Mouse (Mus musculus): Measurements from ENCODE around the gene Olfr384. TPM values are rescaled to one million over a fixed set of nuclear protein-coding genes. Genes with fewer than 3 reads are reported as not detected.
"Not testable (repeated sequence)": the region's sequence is repeated elsewhere in the genome, so short reads cannot be mapped to it uniquely, and the experiment has no call there.

Gene Olfr384
- not detected in 2 replicates for polyA plus RNA-seq (2015; fragmentation: Nextera tagmentation; extraction: Ambion mirVana)

GRCm38 (mm10) chr11:73598294-73598693, at the start of gene Olfr384:
Olfr384 (plus strand) TSS chr11:73598594.
- no peak within 1 kb of the TSS for H3K27ac ChIP-seq (replicated peaks)
- H3K9me3 ChIP-seq: peaks cover 4% of the 10 kb centered on the region; the same call in 1 of the 2 replicates
- no peaks in the 10 kb centered on the region for H3K27me3 ChIP-seq
- H3K4me3 ChIP-seq: no peak within 1 kb of the TSS
- H3K4me2 ChIP-seq: no peak within 1 kb of the TSS
- ATAC-seq (ENCODE audit: low FRiP score, low read depth): no peak
- H3K36me3 ChIP-seq: no peaks in the 10 kb centered on the region
- H3K4me1 ChIP-seq (replicated peaks): no peaks in the 10 kb centered on the region
- H3K9ac ChIP-seq: no peak within 1 kb of the TSS

- H3K27me3 ChIP-seq: no peaks in the 10 kb centered on the region
- no peak overlapping the region for H3K9ac ChIP-seq
- H3K4me2 ChIP-seq: no peak overlapping the region
- no peaks in the 10 kb centered on the region for H3K4me1 ChIP-seq (replicated peaks)
- H3K27ac ChIP-seq (replicated peaks): no peak overlapping the region
- no peak for ATAC-seq (ENCODE audit: low FRiP score, low read depth)
- no peaks in the 10 kb centered on the region for H3K36me3 ChIP-seq
- H3K4me3 ChIP-seq: no peak overlapping the region
- H3K9me3 ChIP-seq: 0 out of 2 replicates have a peak, but pooled peaks cover 3% of the 10 kb centered on the region
Observed at GRCm38 (mm10) chr11:73579871-73580270, 18.5 kb upstream of the Olfr384 start.

DNA sequence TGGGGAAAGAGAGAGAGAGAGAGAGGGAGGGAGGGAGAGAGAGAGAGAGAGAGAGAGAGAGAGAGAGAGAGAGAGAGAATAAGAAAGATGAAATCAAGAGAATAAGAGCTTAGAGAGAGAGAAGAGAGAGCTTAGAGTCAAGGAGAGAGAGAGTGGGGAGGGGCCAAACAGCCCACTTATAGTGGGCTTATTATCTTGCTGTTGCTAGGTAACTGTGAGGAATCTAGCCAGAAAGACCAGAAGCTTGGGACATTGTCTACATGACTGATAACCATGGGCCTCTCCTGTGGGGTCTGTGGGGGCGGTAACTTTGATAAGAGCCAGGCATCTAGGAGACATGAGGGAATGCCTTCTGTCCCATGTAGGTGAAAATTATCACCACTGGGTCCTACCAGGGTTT, 15.2 kb upstream of the Olfr384 start:
- H3K4me2 ChIP-seq; H3K27ac ChIP-seq (replicated peaks); H3K9ac ChIP-seq; H3K9me3 ChIP-seq; H3K27me3 ChIP-seq; ATAC-seq (ENCODE audit: low FRiP score, low read depth); H3K4me1 ChIP-seq (replicated peaks); H3K36me3 ChIP-seq; H3K4me3 ChIP-seq: not testable (repeated sequence)
- WGBS: 67% methylated on average over 1 of the region's 1 CpGs

DNA sequence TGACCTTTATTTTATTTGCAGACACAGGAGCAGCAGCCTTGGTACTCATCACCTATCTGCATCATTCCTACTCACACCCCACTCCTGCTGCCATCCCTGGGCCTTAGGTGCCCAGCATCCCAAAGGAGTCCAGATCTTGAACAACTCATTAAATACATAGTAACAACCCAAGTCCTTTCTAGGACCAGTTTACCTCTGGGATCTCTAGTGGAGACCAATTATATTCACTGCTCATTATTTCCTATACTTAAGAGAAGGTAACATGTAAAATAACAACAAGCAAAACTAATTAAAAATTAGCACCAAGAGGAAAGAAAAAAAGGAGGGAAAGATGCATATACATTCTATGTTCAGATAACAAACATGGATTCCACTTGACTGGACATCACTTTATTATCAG, 5.5 kb upstream of the Olfr384 start, which contains the start of gene Olfr385:
Olfr385 (minus strand) TSS at position 101 of the 400 bp plus-strand sequence.
- Histone ChIP-seq H3K36me3 (no peaks in the 10 kb centered on the region), H3K4me1 (replicated peaks) (no peaks in the 10 kb centered on the region), H3K9me3 (no peaks in the 10 kb centered on the region; the same call in 1 of the 2 replicates), H3K27me3 (no peaks in the 10 kb centered on the region), H3K9ac (no peak within 1 kb of the TSS), H3K4me3 (no peak within 1 kb of the TSS), H3K4me2 (no peak within 1 kb of the TSS), H3K27ac (replicated peaks) (no peak within 1 kb of the TSS)
- no peak for ATAC-seq (ENCODE audit: low FRiP score, low read depth)

Other genes with a start within 250 kb of the Olfr384 start
- gene Olfr20, start 247.8 kb upstream of the Olfr384 start, polyA plus RNA-seq (2015; fragmentation: Nextera tagmentation; extraction: Ambion mirVana): not detected in 2 replicates
- gene Olfr376, start 227.3 kb upstream of the Olfr384 start, polyA plus RNA-seq (2015; fragmentation: Nextera tagmentation; extraction: Ambion mirVana): not detected in 2 replicates
- not detected in 2 replicates for gene Olfr1, start 199.0 kb upstream of the Olfr384 start, polyA plus RNA-seq (2015; fragmentation: Nextera tagmentation; extraction: Ambion mirVana)
- gene Olfr378, start 170.1 kb upstream of the Olfr384 start, polyA plus RNA-seq (2015; fragmentation: Nextera tagmentation; extraction: Ambion mirVana): not detected in 2 replicates
- gene Olfr380, start 141.1 kb upstream of the Olfr384 start, polyA plus RNA-seq (2015; fragmentation: Nextera tagmentation; extraction: Ambion mirVana): not detected in 2 replicates
- not detected in 2 replicates for gene Olfr381, start 107.0 kb upstream of the Olfr384 start, polyA plus RNA-seq (2015; fragmentation: Nextera tagmentation; extraction: Ambion mirVana)
- not detected in 2 replicates for gene Olfr382, start 81.4 kb upstream of the Olfr384 start, polyA plus RNA-seq (2015; fragmentation: Nextera tagmentation; extraction: Ambion mirVana)
- gene Olfr385, start 5.6 kb upstream of the Olfr384 start, polyA plus RNA-seq (2015; fragmentation: Nextera tagmentation; extraction: Ambion mirVana): not detected in 2 replicates
- not detected in 2 replicates for gene Zfp735, start 90.2 kb downstream of the Olfr384 start, polyA plus RNA-seq (2015; fragmentation: Nextera tagmentation; extraction: Ambion mirVana)
- gene Olfr389, start 182.1 kb downstream of the Olfr384 start, polyA plus RNA-seq (2015; fragmentation: Nextera tagmentation; extraction: Ambion mirVana): not detected in 2 replicates
- gene Olfr390, start 184.4 kb downstream of the Olfr384 start, polyA plus RNA-seq (2015; fragmentation: Nextera tagmentation; extraction: Ambion mirVana): not detected in 2 replicates
- not detected in 2 replicates for gene Olfr391-ps, start 204.5 kb downstream of the Olfr384 start, polyA plus RNA-seq (2015; fragmentation: Nextera tagmentation; extraction: Ambion mirVana)
- gene Olfr392, start 218.5 kb downstream of the Olfr384 start, polyA plus RNA-seq (2015; fragmentation: Nextera tagmentation; extraction: Ambion mirVana): not detected in 2 replicates

Measured in hindbrain, embryonic 15.5 days (tissue).